Mouse (Mus musculus) embryonic facial prominence, embryonic 11.5 days (tissue): ENCODE results near the gene Synpo2. TPM values are rescaled to one million over a fixed set of nuclear protein-coding genes. Genes with fewer than 3 reads are reported as not detected.

Source experiments
- ATAC-seq: fragments of 200-750 bp; cut with Nextera tagmentation; replicated peaks from 2 replicates; pipeline ENCODE4 v1.8.0; 2017; ENCODE audit warnings: low read depth; ENCODE audit not compliant: insufficient number of reproducible peaks, low FRiP score, low TSS enrichment
- DNase-seq: peaks from one replicate; pipeline ENCODE4 v3.0.0-alpha.2; 2015; ENCODE audit warnings: low spot score
- H3K27ac ChIP-seq: fragments of 300-500 bp; sonication (generic); replicated peaks from 2 replicates; pipeline ENCODE4 v1.5.1; 2014; ENCODE audit warnings: mild to moderate bottlenecking, low read depth, low read length, control low read depth
- H3K27me3 ChIP-seq: fragments of 300-500 bp; sonication (generic); 2 replicates; pipeline ENCODE4 v1.6.1; 2014; ENCODE audit warnings: mild to moderate bottlenecking, low read length, moderate library complexity, mixed read lengths; ENCODE audit not compliant: control insufficient read depth, insufficient read depth
- H3K36me3 ChIP-seq: fragments of 300-500 bp; sonication (generic); replicated peaks from 2 replicates; pipeline ENCODE4 v1.6.1; 2014; ENCODE audit warnings: low read depth, mild to moderate bottlenecking, low read length, moderate library complexity, mixed read lengths; ENCODE audit not compliant: control insufficient read depth, insufficient read depth
- H3K4me1 ChIP-seq: fragments of 300-500 bp; sonication (generic); 2 replicates; pipeline ENCODE4 v1.6.1; 2014; ENCODE audit warnings: low read length, mixed read lengths; ENCODE audit not compliant: control insufficient read depth, insufficient read depth
- H3K4me2 ChIP-seq: fragments of 300-500 bp; sonication (generic); 2 replicates; pipeline ENCODE4 v1.6.1; 2014; ENCODE audit warnings: low read depth, mild to moderate bottlenecking, control low read depth, low read length, moderate library complexity
- H3K4me3 ChIP-seq: fragments of 300-500 bp; sonication (generic); 2 replicates; pipeline ENCODE4 v1.5.1; 2014; ENCODE audit warnings: low read depth, low read length, control low read depth
- H3K9ac ChIP-seq: fragments of 300-500 bp; sonication (generic); replicated peaks from 2 replicates; pipeline ENCODE4 v1.6.1; 2014; ENCODE audit warnings: mild to moderate bottlenecking, control low read depth, low read length
- H3K9me3 ChIP-seq: fragments of 300-500 bp; sonication (generic); replicated peaks from 2 replicates; pipeline ENCODE4 v1.6.1; 2016; ENCODE audit warnings: mild to moderate bottlenecking, low read length, inconsistent platforms, mixed read lengths; ENCODE audit not compliant: control insufficient read depth
- WGBS: fragments of 180-500 bp; shearing (Covaris S2); extraction: QIAGEN DNeasy Blood & Tissue Kit; methylation state at CpG from one replicate; pipeline ENCODE4 v1.1.7; 2014; 5-methylcytosine and 5-hydroxymethylcytosine counted together
- polyA plus RNA-seq: library from polyadenylated mRNA; unstranded; fragments of >200 nt; fragmentation: Nextera tagmentation; extraction: Ambion mirVana; gene quantifications from 2 replicates; pipeline ENCODE4 v1.2.1, GENCODE M21; 2014

Gene Synpo2
- polyA plus RNA-seq, 1 experiment from 2014 or later = 6.5 TPM

GRCm38 (mm10) chr3:123162289-123163191 is 73.4 kb downstream of the Synpo2 start:
- Histone ChIP-seq H3K9me3 (no peaks in the 10 kb centered on the region), H3K9ac (0 out of 2 replicates have a peak overlapping the region, but pooled peaks have one; percentile 5), H3K27ac (no peak overlapping the region), H3K27me3 (no peaks in the 10 kb centered on the region), H3K4me3 (no peak overlapping the region), H3K4me1 (no peaks in the 10 kb centered on the region; the same call in 1 of the 2 replicates), H3K4me2 (no peak overlapping the region), H3K36me3 (no peaks in the 10 kb centered on the region)
- DNase-seq (peak; percentile 26), ATAC-seq (no peak)
- 36% methylated on average over 6 of the region's 6 CpGs for WGBS

- Histone ChIP-seq H3K9me3 (no peaks in the 10 kb centered on the region), H3K9ac (no peak overlapping the region), H3K4me3 (no peak overlapping the region), H3K27me3 (no peaks in the 10 kb centered on the region), H3K27ac (no peak overlapping the region), H3K4me1 (no peaks in the 10 kb centered on the region; the same call in 1 of the 2 replicates), H3K4me2 (no peak overlapping the region), H3K36me3 (no peaks in the 10 kb centered on the region)
- DNase-seq (peak; percentile 77), ATAC-seq (no peak)
- 13% methylated on average over 4 of the region's 4 CpGs for WGBS
Observed at GRCm38 (mm10) chr3:123160792-123161191, 75.2 kb downstream of the Synpo2 start.

- Histone ChIP-seq H3K27ac (no peak overlapping the region), H3K4me1 (no peaks in the 10 kb centered on the region; the same call in 1 of the 2 replicates), H3K36me3 (no peaks in the 10 kb centered on the region), H3K4me2 (no peak overlapping the region), H3K27me3 (no peaks in the 10 kb centered on the region), H3K9me3 (no peaks in the 10 kb centered on the region), H3K9ac (no peak overlapping the region), H3K4me3 (no peak overlapping the region)
- ATAC-seq (peak; percentile 48; the same call in 1 of the 2 replicates), DNase-seq (peak; percentile 79)
- WGBS = 27% methylated on average over 9 of the region's 9 CpGs
Observed at GRCm38 (mm10) chr3:123159139-123159824, 76.7 kb downstream of the Synpo2 start.

- Histone ChIP-seq H3K27ac (no peak overlapping the region), H3K4me1 (no peaks in the 10 kb centered on the region; the same call in 1 of the 2 replicates), H3K9ac (no peak overlapping the region), H3K4me3 (no peak overlapping the region), H3K36me3 (no peaks in the 10 kb centered on the region), H3K4me2 (no peak overlapping the region), H3K9me3 (no peaks in the 10 kb centered on the region), H3K27me3 (no peaks in the 10 kb centered on the region; the same call in 1 of the 2 replicates)
- ATAC-seq (no peak), DNase-seq (peak; percentile 55)
- WGBS = 38% methylated on average over 6 of the region's 6 CpGs
Observed at GRCm38 (mm10) chr3:123158579-123158978, 77.4 kb downstream of the Synpo2 start.

GRCm38 (mm10) chr3:123153337-123153736 is 82.6 kb downstream of the Synpo2 start:
- no peak for DNase-seq
- Histone ChIP-seq H3K36me3 (no peaks in the 10 kb centered on the region), H3K27ac (no peak overlapping the region), H3K9me3 (no peaks in the 10 kb centered on the region), H3K9ac (no peak overlapping the region), H3K4me3 (no peak overlapping the region), H3K4me1 (no peaks in the 10 kb centered on the region), H3K4me2 (no peak overlapping the region), H3K27me3 (no peaks in the 10 kb centered on the region; the same call in 1 of the 2 replicates)
- WGBS = 81% methylated on average over 8 of the region's 8 CpGs
- no peak for ATAC-seq

- no peaks in the 10 kb centered on the region for H3K9me3 ChIP-seq
- H3K9ac ChIP-seq = no peak overlapping the region
- no peaks in the 10 kb centered on the region for H3K4me1 ChIP-seq
- no peak overlapping the region for H3K4me3 ChIP-seq
- no peaks in the 10 kb centered on the region; the same call in 1 of the 2 replicates for H3K27me3 ChIP-seq
- 93% methylated on average over 5 of the region's 5 CpGs for WGBS
- H3K27ac ChIP-seq = no peak overlapping the region
- no peaks in the 10 kb centered on the region for H3K36me3 ChIP-seq
- DNase-seq = no peak
- no peak overlapping the region for H3K4me2 ChIP-seq
- no peak for ATAC-seq
Observed at GRCm38 (mm10) chr3:123152911-123153310, 83.0 kb downstream of the Synpo2 start.

- WGBS = 70% methylated on average over 8 of the region's 8 CpGs
- Histone ChIP-seq H3K4me3 (no peak overlapping the region), H3K36me3 (no peaks in the 10 kb centered on the region), H3K9ac (no peak overlapping the region), H3K4me1 (no peaks in the 10 kb centered on the region), H3K9me3 (no peaks in the 10 kb centered on the region), H3K27ac (no peak overlapping the region), H3K4me2 (no peak overlapping the region), H3K27me3 (no peaks in the 10 kb centered on the region; the same call in 1 of the 2 replicates)
- DNase-seq = no peak
- ATAC-seq = no peak
Observed at GRCm38 (mm10) chr3:123150523-123151135, 85.3 kb downstream of the Synpo2 start.
